Mouse (Mus musculus) gonadal fat pad, adult 2 months (tissue): ENCODE data around the gene Rreb1. TPM values are rescaled to one million over a fixed set of nuclear protein-coding genes. Genes with fewer than 3 reads are reported as not detected.

ENCODE experiments used
- DNase-seq: peaks from one replicate; pipeline ENCODE4 v3.0.0-alpha.2; 2012; ENCODE audit warnings: low read depth
- polyA plus RNA-seq: library from polyadenylated mRNA; depleted of rRNA; stranded (reverse); fragments of >200 nt; gene quantifications from 2 replicates; pipeline ENCODE4 v1.2.3, GENCODE M21; 2012; rRNA removed

Gene Rreb1
- polyA plus RNA-seq = 17.4 and 26.7 TPM in 2 replicates

- DNase-seq = no peak
These were observed at the start of gene Rreb1 for GRCm38 (mm10) chr13:37778147-37778593. Gene Rreb1, plus strand, starts transcription at chr13:37778400.

- no peak for DNase-seq
These were observed 49.6 kb upstream of the Rreb1 start for GRCm38 (mm10) chr13:37728551-37728950.

GRCm38 (mm10) chr13:37731914-37732693 lies 46.1 kb upstream of the Rreb1 start:
- no peak for DNase-seq

GRCm38 (mm10) chr13:37734501-37734900 lies 43.7 kb upstream of the Rreb1 start:
- no peak for DNase-seq

GRCm38 (mm10) chr13:37740111-37740510 lies 38.1 kb upstream of the Rreb1 start:
- DNase-seq = no peak

GRCm38 (mm10) chr13:37740752-37741151 lies 37.4 kb upstream of the Rreb1 start:
- DNase-seq = no peak

GRCm38 (mm10) chr13:37742248-37742647 lies 36.0 kb upstream of the Rreb1 start:
- no peak for DNase-seq

- DNase-seq = no peak
These were observed 30.7 kb upstream of the Rreb1 start for GRCm38 (mm10) chr13:37747504-37747903.

- DNase-seq = no peak
These were observed 28.7 kb upstream of the Rreb1 start for GRCm38 (mm10) chr13:37749485-37749884.

- no peak for DNase-seq
These were observed 26.8 kb upstream of the Rreb1 start for GRCm38 (mm10) chr13:37751154-37751950.

- no peak for DNase-seq
These were observed 18.7 kb upstream of the Rreb1 start for GRCm38 (mm10) chr13:37759341-37760012.

- no peak for DNase-seq
These were observed 18.2 kb upstream of the Rreb1 start for GRCm38 (mm10) chr13:37760013-37760342.

GRCm38 (mm10) chr13:37760373-37760772 lies 17.8 kb upstream of the Rreb1 start:
- DNase-seq = no peak

- DNase-seq = no peak
These were observed 17.0 kb upstream of the Rreb1 start for GRCm38 (mm10) chr13:37760957-37761941.

GRCm38 (mm10) chr13:37763800-37764407 lies 14.3 kb upstream of the Rreb1 start:
- DNase-seq = no peak

- DNase-seq = no peak
These were observed 8.4 kb upstream of the Rreb1 start for GRCm38 (mm10) chr13:37769777-37770176.

- no peak for DNase-seq
These were observed 4.7 kb upstream of the Rreb1 start for GRCm38 (mm10) chr13:37773476-37773875.

- no peak for DNase-seq
These were observed 1.5 kb upstream of the Rreb1 start for GRCm38 (mm10) chr13:37776675-37777074.

GRCm38 (mm10) chr13:37777351-37778146 lies 651 bp upstream of the Rreb1 start:
- DNase-seq = no peak
